Mouse (Mus musculus): ENCODE data around the gene Ttc28. TPM values are rescaled to one million over a fixed set of nuclear protein-coding genes. Genes with fewer than 3 reads are reported as not detected.
"Not testable (repeated sequence)": the region's sequence is repeated elsewhere in the genome, so short reads cannot be mapped to it uniquely, and the experiment has no call there.

Gene Ttc28
- total RNA-seq, 2 experiments from 2014 or later, result 34.1 TPM

DNA sequence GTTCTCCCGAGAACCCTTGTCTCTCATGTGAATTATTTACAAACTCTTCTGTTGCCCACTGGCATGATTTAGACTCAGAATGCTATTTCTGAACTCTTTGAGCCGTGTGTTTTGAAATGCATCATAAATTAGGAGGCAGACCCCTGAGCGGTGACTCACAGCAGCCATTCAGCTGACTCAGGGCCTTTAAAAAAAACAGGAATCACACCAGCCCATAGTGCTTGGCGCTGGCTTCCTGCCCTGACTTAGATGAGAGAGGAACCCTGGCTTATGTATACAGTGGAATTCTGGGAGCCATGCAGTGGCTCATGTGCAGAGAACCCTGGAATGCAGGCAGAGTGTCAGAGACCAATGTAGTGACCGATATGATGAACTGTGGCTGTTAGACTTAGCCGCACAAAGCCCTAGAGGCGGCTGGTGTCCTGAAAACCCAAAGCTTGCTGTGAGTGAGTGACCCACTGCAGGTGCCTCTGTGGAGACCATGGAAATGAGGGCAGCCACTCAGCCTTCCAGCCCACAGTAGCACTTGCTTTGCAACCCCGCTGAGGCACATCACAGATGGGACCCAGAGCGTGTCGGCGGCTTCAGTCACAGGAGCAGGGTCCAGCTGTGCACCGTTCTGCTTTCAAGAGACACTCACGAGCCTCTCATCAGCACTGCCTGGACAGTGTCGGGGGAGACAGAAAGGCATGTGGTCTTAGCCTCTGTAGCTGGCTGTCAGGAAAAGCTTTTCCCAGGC is 348.9 kb downstream of the Ttc28 start:
- peak in 1 of 2 experiments; percentile 42 for DNase-seq (ENCODE audit: low spot score in 2 of 2)

GRCm38 (mm10) chr5:111229041-111229394 is 349.4 kb downstream of the Ttc28 start:
- DNase-seq (ENCODE audit: low spot score in 2 of 2), result no peak

DNA sequence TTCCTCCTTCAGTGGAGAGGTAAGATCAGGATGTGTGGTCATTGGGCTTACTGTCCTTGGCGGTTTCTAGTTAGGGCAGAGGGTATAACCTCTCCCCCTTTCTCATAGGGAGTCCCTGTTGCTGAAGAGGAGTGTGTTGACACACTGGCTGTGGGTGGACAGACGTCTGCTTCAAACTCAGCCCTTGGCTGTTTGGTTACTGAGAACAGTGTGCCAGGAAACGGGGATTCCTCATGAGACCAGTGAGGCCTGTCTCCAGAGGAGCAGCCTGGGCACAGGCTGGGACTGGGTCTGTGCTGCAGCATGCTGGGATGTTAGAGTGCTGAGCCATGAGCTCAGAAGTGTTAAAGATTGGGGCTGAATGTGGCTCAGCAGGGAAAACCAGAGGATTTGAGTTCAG is 350.1 kb downstream of the Ttc28 start:
- no peak for DNase-seq (ENCODE audit: low spot score in 2 of 2)

GRCm38 (mm10) chr5:111231044-111231443 is 351.4 kb downstream of the Ttc28 start:
- no peak for DNase-seq (ENCODE audit: low spot score in 2 of 2)

- no peak for DNase-seq (ENCODE audit: low spot score in 2 of 2)
Observed at GRCm38 (mm10) chr5:111231769-111232168, 352.2 kb downstream of the Ttc28 start.

DNA sequence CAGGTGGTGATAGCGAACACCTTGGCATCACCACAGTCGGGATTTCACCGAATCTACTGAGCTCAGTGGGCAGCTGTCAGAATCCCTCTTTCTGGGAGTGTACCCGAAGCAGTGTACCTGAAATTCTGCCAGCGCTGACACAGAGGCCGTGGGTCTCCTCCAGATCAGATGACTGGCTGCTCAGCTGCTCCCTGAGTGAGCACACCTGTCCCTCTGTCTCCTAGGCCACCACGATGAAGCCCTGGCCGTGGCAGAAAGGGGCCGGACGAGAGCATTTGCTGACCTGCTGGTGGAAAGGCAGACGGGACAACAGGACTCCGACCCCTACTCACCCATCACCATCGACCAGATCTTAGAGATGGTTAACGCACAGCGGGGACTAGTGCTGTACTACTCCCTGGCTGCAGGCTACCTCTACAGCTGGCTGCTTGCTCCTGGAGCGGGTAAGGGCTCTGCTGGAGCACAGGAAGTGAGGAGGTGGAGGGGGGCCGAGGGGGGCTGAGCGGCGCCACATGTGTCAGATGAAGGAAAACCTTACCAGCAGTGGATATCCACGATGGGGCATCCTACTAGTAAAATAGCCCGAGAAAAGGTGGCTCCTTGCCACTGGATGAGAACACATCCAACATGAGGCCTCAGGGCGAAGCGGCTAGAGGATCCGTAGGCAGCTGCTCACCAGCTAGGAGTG is 353.6 kb downstream of the Ttc28 start:
- no peak for DNase-seq (ENCODE audit: low spot score in 2 of 2)

GRCm38 (mm10) chr5:111235131-111235530 is 355.5 kb downstream of the Ttc28 start:
- DNase-seq (ENCODE audit: low spot score in 2 of 2), result no peak

DNA sequence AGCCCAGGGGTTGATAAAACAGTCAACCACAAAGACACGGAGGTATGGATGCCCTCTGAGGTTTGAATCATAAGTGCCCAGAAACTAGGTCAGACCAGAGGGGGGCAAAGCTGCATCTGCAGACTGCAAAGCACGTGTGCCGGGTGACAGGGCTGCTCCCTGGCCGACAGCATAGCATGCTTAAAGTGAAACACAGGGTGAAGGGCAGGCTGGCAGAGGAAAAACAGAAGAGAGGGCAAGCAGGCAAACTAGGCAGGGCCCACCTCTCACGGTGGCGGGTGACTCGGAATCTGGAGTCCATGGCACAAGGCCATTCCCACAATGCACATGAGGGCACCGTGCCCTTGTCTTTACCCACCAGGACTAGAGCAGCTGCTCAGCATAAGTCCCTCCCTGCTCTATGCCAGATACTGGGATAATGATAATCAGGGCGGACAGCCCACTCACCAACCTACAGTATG is 357.6 kb downstream of the Ttc28 start:
- no peak for DNase-seq (ENCODE audit: low spot score in 2 of 2)

- no peak for DNase-seq (ENCODE audit: low spot score in 2 of 2)
Observed at GRCm38 (mm10) chr5:111239223-111239622, 359.6 kb downstream of the Ttc28 start.

DNA sequence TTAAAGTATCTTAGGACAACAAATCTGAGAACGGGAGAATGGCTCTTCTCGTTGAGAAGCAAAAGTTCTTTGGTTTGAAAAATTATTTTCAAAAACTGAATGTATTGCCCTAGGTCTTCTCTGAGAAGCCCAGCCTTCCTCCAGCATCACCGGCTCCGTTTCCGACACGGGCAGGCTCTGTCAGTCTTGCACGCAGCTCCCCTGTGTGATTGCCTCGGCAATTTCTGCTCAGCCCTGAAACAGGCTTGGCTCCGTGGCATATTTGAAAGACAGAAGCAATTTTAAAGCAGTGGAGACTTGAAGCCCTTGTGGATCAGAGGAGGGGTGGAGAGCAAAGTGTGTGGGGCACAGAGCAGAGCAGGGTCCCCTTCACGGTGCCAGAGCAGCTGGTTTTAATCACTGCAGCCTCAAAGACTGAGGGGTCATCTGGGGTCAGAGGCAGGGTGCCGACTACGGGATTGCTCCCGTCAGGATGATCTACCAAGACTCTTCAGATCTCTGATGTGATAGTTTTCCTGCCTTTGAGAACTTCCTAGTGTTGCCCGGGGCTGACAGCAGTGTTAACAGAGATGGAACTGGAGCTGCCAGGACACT is 363.9 kb downstream of the Ttc28 start:
- no peak for DNase-seq (ENCODE audit: low spot score in 2 of 2)

GRCm38 (mm10) chr5:111244061-111244460 is 364.5 kb downstream of the Ttc28 start:
- DNase-seq (ENCODE audit: low spot score in 2 of 2), result no peak

DNA sequence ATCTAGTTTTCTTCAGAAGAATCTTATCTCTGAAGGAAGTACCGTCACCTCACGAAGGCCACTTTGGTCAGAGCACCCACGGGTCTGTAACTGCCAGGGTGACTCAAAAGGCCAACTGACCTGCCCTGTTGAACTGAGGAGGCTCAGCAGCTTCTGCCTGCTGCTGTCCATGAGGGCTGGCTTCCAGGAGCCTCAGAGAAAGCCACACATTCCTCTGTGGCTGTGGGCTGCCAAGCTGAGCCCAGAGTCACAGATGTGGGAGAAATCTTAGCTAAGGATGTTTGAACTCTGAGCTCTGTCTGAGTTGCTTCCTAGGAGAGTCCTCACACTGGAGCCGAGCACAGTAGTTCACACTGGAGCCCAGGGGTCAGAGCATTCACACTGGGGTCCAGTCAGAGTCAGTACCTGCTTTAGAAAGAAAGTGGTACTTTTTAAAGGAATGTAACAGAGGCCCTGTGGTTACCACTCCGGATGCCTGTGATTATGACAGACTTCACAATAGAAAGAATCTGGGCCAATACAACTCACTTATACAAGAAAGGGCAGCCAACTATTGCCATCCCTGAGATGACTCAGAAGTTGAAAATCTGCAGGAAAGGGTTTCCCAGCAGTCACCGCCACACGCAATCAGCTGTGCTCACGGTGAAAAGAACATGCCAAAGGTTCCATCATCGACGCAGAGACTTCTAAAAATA is 368.1 kb downstream of the Ttc28 start:
- DNase-seq (ENCODE audit: low spot score in 2 of 2), result no peak

DNA sequence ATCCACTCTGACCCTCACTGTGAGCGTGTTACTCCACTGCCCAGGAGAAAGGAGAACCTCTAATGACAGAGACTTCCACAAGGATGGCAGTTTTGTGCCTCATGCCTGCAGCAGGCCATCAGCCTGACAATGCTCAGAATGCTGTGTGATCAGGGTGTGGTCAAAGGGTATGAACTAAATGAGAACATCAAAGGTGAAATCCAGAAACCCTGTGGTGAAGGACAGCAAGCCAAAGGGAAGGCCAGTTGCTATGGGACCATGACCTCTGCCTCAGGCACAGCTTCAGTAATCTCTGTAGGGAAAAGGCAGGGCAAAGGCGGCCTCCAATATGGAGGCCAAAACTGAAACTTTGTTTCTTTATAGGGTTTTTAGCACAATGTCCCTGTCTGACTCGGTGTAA is 372.5 kb downstream of the Ttc28 start:
- no peak for DNase-seq (ENCODE audit: low spot score in 2 of 2)

DNA sequence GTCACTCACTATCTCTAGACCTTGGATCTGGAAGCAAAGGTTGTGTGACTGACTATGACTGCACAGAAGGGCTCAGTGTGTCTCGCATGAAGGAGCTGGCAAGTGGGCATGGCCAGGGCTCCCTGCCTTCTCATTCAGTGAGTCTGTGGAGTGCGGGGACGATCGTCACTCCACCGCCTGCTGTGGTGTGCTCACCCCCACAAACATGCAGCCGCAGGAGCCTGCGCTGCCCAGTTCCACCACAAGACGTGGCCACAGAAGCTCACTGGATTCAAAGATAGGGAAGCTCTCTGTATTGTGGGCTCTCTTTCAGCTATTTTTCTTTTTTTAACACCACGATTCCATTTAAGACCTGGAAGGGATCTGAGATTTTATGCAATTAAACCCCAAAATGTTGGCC is 374.8 kb downstream of the Ttc28 start:
- no peak for DNase-seq (ENCODE audit: low spot score in 2 of 2)

GRCm38 (mm10) chr5:111254781-111255180 is 375.2 kb downstream of the Ttc28 start:
- DNase-seq (ENCODE audit: low spot score in 2 of 2), result no peak

DNA sequence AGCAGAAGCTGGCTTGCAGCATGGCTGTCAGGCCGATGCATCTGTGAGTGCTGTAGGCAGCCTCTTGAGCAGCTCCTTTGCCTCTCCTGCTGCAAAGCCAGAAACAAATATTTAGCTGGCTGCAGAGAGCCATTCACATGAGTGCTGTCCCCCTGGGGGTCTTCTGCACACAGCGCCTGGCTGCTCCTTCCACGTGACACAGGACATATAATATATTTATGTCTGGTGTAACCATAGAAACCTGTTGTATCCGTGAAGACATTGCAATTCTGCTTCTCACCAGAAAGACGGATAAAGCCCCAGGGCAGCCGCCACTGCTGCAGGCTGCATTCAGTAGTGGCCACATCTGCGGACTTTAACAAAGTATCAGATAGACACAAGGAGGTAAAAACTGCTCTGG is 376.6 kb downstream of the Ttc28 start:
- no peak for DNase-seq (ENCODE audit: low spot score in 2 of 2)

- peak; percentile 32 to 50 for DNase-seq (ENCODE audit: low spot score in 2 of 2)
Observed at GRCm38 (mm10) chr5:111257127-111257526, 377.5 kb downstream of the Ttc28 start.

- DNase-seq (ENCODE audit: low spot score in 2 of 2), result not testable (repeated sequence)
Observed at GRCm38 (mm10) chr5:111261162-111261561, 381.6 kb downstream of the Ttc28 start.

- no peak for DNase-seq (ENCODE audit: low spot score in 2 of 2)
Observed at GRCm38 (mm10) chr5:111261733-111262573, 382.4 kb downstream of the Ttc28 start.

DNA sequence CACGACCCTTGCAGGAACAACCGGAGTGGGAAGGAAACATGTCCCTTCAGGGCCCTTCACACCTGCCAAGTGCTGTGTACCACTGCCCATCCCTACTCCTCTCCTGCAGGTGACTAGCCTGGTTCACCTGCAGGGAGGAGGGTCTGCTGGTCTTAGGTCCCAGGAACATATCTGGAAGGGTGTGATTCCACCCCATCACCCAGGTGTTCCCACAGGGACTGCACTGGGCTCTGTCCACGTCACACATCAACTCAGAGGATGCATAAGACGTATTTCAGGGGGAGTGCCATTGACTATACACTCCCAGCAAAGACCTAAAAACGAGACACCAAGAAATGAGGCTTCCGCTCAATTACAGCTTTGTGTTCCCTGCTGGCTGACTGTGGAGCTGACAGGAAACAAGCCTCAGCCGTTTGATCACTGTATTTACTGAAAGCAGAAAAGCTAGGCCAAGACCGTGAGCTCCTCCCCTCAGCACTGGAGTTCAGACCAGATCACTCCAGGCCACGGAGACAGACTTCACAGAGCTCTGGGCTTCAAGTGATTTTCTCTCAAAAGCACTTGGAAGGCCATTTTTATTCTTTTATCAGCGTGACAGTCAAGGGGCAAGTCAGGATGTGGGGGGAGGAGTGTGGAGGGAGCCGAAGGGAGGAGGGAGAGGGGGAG is 383.1 kb downstream of the Ttc28 start:
- DNase-seq (ENCODE audit: low spot score in 2 of 2), result no peak

Measured in adrenal gland, postnatal 4 days (tissue).